Mouse (Mus musculus): ENCODE data around the gene Gm8677.
"Not testable (repeated sequence)": the region's sequence is repeated elsewhere in the genome, so short reads cannot be mapped to it uniquely, and the experiment has no call there.

The Gm8677 gene

GRCm38 (mm10) chr7:22534787-22535186, at the start of gene Gm8677:
Gm8677 (minus strand) TSS chr7:22534887.
- not testable (repeated sequence) for DNase-seq

- DNase-seq, result not testable (repeated sequence)
Measured at GRCm38 (mm10) chr7:22565243-22565642, 30.6 kb upstream of the Gm8677 start, which contains the start of gene Gm4201. Gm4201 (minus strand) TSS chr7:22565343.

GRCm38 (mm10) chr7:22522667-22523066, 12.0 kb downstream of the Gm8677 start, which contains the start of gene Vmn1r152:
Vmn1r152 (plus strand) TSS chr7:22522967.
- not testable (repeated sequence) for DNase-seq

- DNase-seq, result not testable (repeated sequence)
Measured at GRCm38 (mm10) chr7:22499578-22499977, 35.1 kb downstream of the Gm8677 start, which contains the start of gene Vmn1r151. Vmn1r151 (minus strand) TSS chr7:22499678.
